Mouse (Mus musculus): ENCODE results near the gene Sept14. TPM values are rescaled to one million over a fixed set of nuclear protein-coding genes. Genes with fewer than 3 reads are reported as not detected.

Gene Sept14
- not detected in 2 replicates for polyA plus RNA-seq (2016; fragmentation: Nextera tagmentation; extraction: Ambion mirVana)

DNA sequence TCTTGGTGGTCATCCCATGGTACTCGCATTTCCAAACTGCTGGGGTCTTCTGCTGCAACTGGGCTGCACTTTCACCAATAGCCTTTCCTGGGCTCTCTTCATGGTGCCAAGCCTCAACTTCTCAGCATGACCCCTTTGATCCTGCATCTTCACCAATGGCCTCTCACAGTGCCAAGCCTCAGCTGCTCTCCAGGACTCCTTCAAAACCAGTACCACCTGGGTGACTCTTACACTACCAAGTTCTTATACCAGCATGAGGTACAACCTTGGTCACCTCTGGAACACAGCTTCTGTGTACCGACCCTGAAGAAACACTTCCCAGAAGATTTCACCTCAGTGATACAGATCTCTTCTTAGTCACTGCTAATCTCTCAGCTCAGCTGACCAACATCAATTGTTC, at the start of gene Sept14:
Gene Sept14, minus strand, starts transcription at position 101 of the 400 bp plus-strand sequence.
- Histone ChIP-seq H3K36me3 (no peaks in the 10 kb centered on the region), H3K4me3 (replicated peaks) (no peak within 1 kb of the TSS), H3K4me1 (replicated peaks) (no peaks in the 10 kb centered on the region), H3K27me3 (peaks cover 19% of the 10 kb centered on the region), H3K9ac (replicated peaks) (no peak within 1 kb of the TSS), H3K27ac (no peak within 1 kb of the TSS), H3K9me3 (no peaks in the 10 kb centered on the region), H3K4me2 (no peak within 1 kb of the TSS)
- 63% methylated on average over 2 of the region's 2 CpGs for WGBS
- no peak for ATAC-seq (ENCODE audit: insufficient number of reproducible peaks, insufficient read depth, low FRiP score, low TSS enrichment, low read depth)

DNA sequence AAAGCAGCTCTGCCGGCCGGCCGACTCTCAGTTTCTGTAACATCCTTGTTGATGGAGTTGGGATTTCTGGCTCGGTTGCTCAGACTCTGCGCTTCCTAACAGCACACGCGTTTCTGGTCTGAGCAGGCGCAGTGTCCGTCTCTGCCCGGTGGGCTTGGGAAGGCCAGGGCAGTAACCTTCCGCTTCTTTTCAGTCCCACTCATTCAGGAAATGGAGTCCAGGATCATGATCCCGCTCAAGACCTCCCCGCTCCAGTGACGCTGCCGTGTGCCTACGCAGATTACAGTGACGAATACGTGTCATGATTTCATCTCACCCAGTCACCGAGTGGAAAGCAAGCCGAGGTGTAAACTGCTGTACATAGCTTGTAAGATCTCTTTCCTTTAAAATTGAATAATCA, 48.6 kb upstream of the Sept14 start:
- no peak overlapping the region for H3K4me3 ChIP-seq (replicated peaks)
- no peak overlapping the region for H3K27ac ChIP-seq
- H3K9ac ChIP-seq (replicated peaks) = no peak overlapping the region
- H3K36me3 ChIP-seq = peaks cover 46% of the 10 kb centered on the region
- no peaks in the 10 kb centered on the region for H3K27me3 ChIP-seq
- WGBS = 93% methylated on average over 20 of the region's 20 CpGs
- peaks cover 10% of the 10 kb centered on the region; the same call in 1 of the 2 replicates for H3K4me1 ChIP-seq (replicated peaks)
- ATAC-seq (ENCODE audit: insufficient number of reproducible peaks, insufficient read depth, low FRiP score, low TSS enrichment, low read depth) = no peak
- H3K4me2 ChIP-seq = no peak overlapping the region
- H3K9me3 ChIP-seq = no peaks in the 10 kb centered on the region

DNA sequence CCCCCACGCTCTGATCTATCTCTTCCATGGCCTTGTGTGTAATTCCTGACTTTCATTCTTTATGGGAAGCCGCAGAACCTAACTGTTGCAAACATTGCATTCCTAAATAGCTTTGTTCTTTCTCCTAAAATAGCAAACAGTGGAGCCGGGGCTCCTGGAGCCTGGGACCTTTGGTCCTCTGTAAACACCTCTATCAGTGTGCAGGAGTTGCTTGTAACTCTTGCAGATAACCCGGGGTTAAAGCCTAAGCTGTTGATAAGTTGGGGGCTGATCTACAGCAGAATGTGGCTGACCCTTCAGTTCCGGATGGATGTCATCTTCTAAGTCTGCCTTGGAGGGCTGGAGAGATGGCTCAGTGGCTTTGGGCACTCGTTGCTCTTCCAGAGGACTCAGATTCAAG, 35.7 kb upstream of the Sept14 start:
- no peak overlapping the region for H3K9ac ChIP-seq (replicated peaks)
- H3K27me3 ChIP-seq = no peaks in the 10 kb centered on the region
- H3K36me3 ChIP-seq = peaks cover 79% of the 10 kb centered on the region
- H3K27ac ChIP-seq = no peak overlapping the region
- H3K4me1 ChIP-seq (replicated peaks) = no peaks in the 10 kb centered on the region
- no peak overlapping the region for H3K4me2 ChIP-seq
- no peak for ATAC-seq (ENCODE audit: insufficient number of reproducible peaks, insufficient read depth, low FRiP score, low TSS enrichment, low read depth)
- no peak overlapping the region for H3K4me3 ChIP-seq (replicated peaks)
- WGBS = 61% methylated on average over 6 of the region's 6 CpGs
- H3K9me3 ChIP-seq = no peaks in the 10 kb centered on the region

- no peak for ATAC-seq (ENCODE audit: insufficient number of reproducible peaks, insufficient read depth, low FRiP score, low TSS enrichment, low read depth)
- H3K4me2 ChIP-seq = no peak overlapping the region
- H3K4me3 ChIP-seq (replicated peaks) = no peak overlapping the region
- WGBS = 83% methylated on average over 7 of the region's 7 CpGs
- peaks cover 73% of the 10 kb centered on the region for H3K36me3 ChIP-seq
- H3K9me3 ChIP-seq = no peaks in the 10 kb centered on the region
- H3K27ac ChIP-seq = no peak overlapping the region
- H3K27me3 ChIP-seq = no peaks in the 10 kb centered on the region
- H3K4me1 ChIP-seq (replicated peaks) = no peaks in the 10 kb centered on the region
- no peak overlapping the region for H3K9ac ChIP-seq (replicated peaks)
These were observed 34.7 kb upstream of the Sept14 start for GRCm38 (mm10) chr5:129742903-129743488.

DNA sequence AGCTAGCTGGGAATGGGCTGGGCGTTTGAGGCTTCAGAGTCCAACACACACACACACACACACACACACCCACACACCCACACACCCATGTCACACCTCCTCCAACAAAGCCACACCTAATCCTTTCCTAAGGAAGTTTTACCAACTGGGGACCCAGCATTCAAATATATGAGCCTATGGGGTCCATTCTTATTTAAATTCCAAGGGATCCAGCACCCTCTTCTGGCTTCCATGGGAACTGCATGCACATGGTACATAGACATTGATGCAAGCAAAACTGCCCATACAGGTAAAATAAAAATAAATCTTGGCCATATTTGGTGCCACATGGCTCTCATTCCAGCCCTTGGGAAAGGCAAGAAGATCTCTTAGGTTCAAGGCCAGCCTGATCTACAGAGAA, 32.7 kb upstream of the Sept14 start:
- no peak overlapping the region for H3K27ac ChIP-seq
- no peaks in the 10 kb centered on the region for H3K27me3 ChIP-seq
- peaks cover 63% of the 10 kb centered on the region for H3K36me3 ChIP-seq
- WGBS = 85% methylated on average over 1 of the region's 1 CpGs
- H3K4me3 ChIP-seq (replicated peaks) = no peak overlapping the region
- H3K4me2 ChIP-seq = no peak overlapping the region
- ATAC-seq (ENCODE audit: insufficient number of reproducible peaks, insufficient read depth, low FRiP score, low TSS enrichment, low read depth) = no peak
- no peaks in the 10 kb centered on the region for H3K4me1 ChIP-seq (replicated peaks)
- H3K9ac ChIP-seq (replicated peaks) = no peak overlapping the region
- H3K9me3 ChIP-seq = no peaks in the 10 kb centered on the region

- Histone ChIP-seq H3K27ac (no peak overlapping the region), H3K9me3 (no peaks in the 10 kb centered on the region), H3K4me1 (replicated peaks) (peaks cover 32% of the 10 kb centered on the region), H3K36me3 (peaks cover 6% of the 10 kb centered on the region; the same call in 1 of the 2 replicates), H3K4me3 (replicated peaks) (no peak overlapping the region), H3K4me2 (no peak overlapping the region), H3K9ac (replicated peaks) (no peak overlapping the region), H3K27me3 (no peaks in the 10 kb centered on the region)
- 62% methylated on average over 5 of the region's 5 CpGs for WGBS
- ATAC-seq (ENCODE audit: insufficient number of reproducible peaks, insufficient read depth, low FRiP score, low TSS enrichment, low read depth) = no peak
These were observed 22.7 kb upstream of the Sept14 start for GRCm38 (mm10) chr5:129731021-129731420.

GRCm38 (mm10) chr5:129730344-129730743, 22.0 kb upstream of the Sept14 start:
- H3K9ac ChIP-seq (replicated peaks) = no peak overlapping the region
- peaks cover 36% of the 10 kb centered on the region for H3K4me1 ChIP-seq (replicated peaks)
- no peak overlapping the region for H3K4me2 ChIP-seq
- WGBS = 73% methylated on average over 11 of the region's 11 CpGs
- no peaks in the 10 kb centered on the region for H3K9me3 ChIP-seq
- peaks cover 6% of the 10 kb centered on the region; the same call in 1 of the 2 replicates for H3K36me3 ChIP-seq
- no peak overlapping the region for H3K27ac ChIP-seq
- no peaks in the 10 kb centered on the region for H3K27me3 ChIP-seq
- H3K4me3 ChIP-seq (replicated peaks) = no peak overlapping the region
- ATAC-seq (ENCODE audit: insufficient number of reproducible peaks, insufficient read depth, low FRiP score, low TSS enrichment, low read depth) = no peak

- Histone ChIP-seq H3K4me2 (no peak overlapping the region), H3K4me3 (replicated peaks) (no peak overlapping the region), H3K9ac (replicated peaks) (no peak overlapping the region), H3K27me3 (no peaks in the 10 kb centered on the region), H3K36me3 (peaks cover 2% of the 10 kb centered on the region; the same call in 1 of the 2 replicates), H3K4me1 (replicated peaks) (peaks cover 36% of the 10 kb centered on the region), H3K9me3 (no peaks in the 10 kb centered on the region), H3K27ac (0 out of 2 replicates have a peak overlapping the region, but pooled peaks have one; percentile 7)
- WGBS = 61% methylated on average over 11 of the region's 11 CpGs
- no peak for ATAC-seq (ENCODE audit: insufficient number of reproducible peaks, insufficient read depth, low FRiP score, low TSS enrichment, low read depth)
These were observed 21.0 kb upstream of the Sept14 start for GRCm38 (mm10) chr5:129729286-129729685.

GRCm38 (mm10) chr5:129726784-129727183, 18.5 kb upstream of the Sept14 start:
- Histone ChIP-seq H3K27ac (no peak overlapping the region), H3K36me3 (no peaks in the 10 kb centered on the region), H3K4me2 (peak overlapping the region; percentile 61; the same call in 1 of the 2 replicates), H3K9me3 (no peaks in the 10 kb centered on the region), H3K9ac (replicated peaks) (no peak overlapping the region), H3K4me1 (replicated peaks) (peaks cover 36% of the 10 kb centered on the region), H3K4me3 (replicated peaks) (no peak overlapping the region), H3K27me3 (no peaks in the 10 kb centered on the region)
- WGBS = 63% methylated on average over 3 of the region's 3 CpGs
- ATAC-seq (ENCODE audit: insufficient number of reproducible peaks, insufficient read depth, low FRiP score, low TSS enrichment, low read depth) = no peak

- Histone ChIP-seq H3K4me2 (peak overlapping the region; percentile 61), H3K36me3 (no peaks in the 10 kb centered on the region), H3K4me3 (replicated peaks) (peak overlapping the region; percentile 91), H3K27me3 (no peaks in the 10 kb centered on the region), H3K27ac (peak overlapping the region; percentile 97), H3K9me3 (no peaks in the 10 kb centered on the region), H3K9ac (replicated peaks) (peak overlapping the region; percentile 98), H3K4me1 (replicated peaks) (peaks cover 36% of the 10 kb centered on the region)
- WGBS = 16% methylated on average over 7 of the region's 7 CpGs
- ATAC-seq (ENCODE audit: insufficient number of reproducible peaks, insufficient read depth, low FRiP score, low TSS enrichment, low read depth) = no peak
These were observed 17.6 kb upstream of the Sept14 start for GRCm38 (mm10) chr5:129725774-129726392.

DNA sequence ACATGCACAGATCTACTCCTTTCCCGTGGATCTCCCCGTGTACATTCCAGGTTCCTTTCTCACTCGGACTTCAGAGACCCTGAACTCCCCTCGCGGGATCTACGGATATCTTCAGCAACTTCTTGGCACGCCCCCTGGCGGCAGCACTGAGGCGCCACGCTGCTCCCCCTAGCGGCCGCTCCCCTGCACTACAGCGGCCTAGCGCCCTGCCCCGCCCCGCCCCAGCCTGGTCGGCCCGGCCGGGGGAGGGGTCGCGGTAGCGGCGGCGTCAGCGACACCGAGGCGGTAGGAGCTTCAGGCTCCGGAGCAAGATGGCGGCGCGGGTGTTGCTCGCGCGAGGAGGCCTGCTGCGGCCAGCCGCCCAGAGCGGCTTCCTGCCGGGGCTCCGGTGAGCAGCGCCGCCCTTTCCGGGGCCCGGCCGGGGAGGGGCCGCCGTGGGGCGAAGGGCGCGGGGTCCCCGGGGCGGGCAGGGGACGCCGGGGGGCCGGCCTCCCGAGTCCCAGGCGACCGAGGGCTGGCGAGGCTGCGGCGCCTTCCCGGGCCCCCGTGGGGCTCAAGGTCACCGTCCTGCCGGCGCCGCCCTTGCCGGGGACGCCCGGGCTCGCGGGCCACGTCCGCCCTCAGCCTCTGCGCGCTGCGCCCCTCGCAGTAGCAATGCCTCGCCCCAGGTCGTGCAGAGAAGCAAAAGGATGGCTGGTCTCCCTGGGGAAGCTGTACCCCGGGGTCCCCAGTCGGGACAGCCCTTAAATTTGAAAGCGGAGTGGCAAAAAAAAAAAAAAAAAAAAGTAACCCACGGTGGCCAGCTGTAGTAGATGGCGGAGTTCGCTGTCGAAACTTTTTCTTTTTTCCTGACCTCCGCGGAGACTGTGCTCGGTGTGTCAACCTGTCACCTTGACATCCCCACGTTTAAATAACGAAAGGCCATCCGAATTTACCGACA, 16.8 kb upstream of the Sept14 start, which contains the start of gene Nipsnap2:
Gene Nipsnap2, plus strand, starts transcription at position 230 of the 940 bp plus-strand sequence.
- Histone ChIP-seq H3K4me3 (replicated peaks) (peak within 1 kb of the TSS; percentile 91), H3K27me3 (no peaks in the 10 kb centered on the region), H3K4me2 (peak within 1 kb of the TSS; percentile 61), H3K4me1 (replicated peaks) (peaks cover 32% of the 10 kb centered on the region), H3K9ac (replicated peaks) (peak within 1 kb of the TSS; percentile 98), H3K36me3 (peaks cover 1% of the 10 kb centered on the region), H3K9me3 (peaks cover 2% of the 10 kb centered on the region; the same call in 1 of the 2 replicates), H3K27ac (peak within 1 kb of the TSS; percentile 97)
- WGBS = under 1% methylated on average over 93 of the region's 93 CpGs
- peak; percentile 90 for ATAC-seq (ENCODE audit: insufficient number of reproducible peaks, insufficient read depth, low FRiP score, low TSS enrichment, low read depth)
